Mouse (Mus musculus) small intestine, adult 2 months (tissue): ENCODE measurements around the gene Nectin2.

Experiments
- CTCF ChIP-seq: fragments of 200-500 bp; IDR thresholded peaks from 2 replicates; pipeline ENCODE4 v1.5.1; 2012; ENCODE audit warnings: low read depth, mild to moderate bottlenecking, control low read depth, inconsistent platforms, low read length, moderate library complexity, mixed read lengths; ENCODE audit not compliant: insufficient replicate concordance, insufficient read length; ENCODE audit errors: extremely low read depth
- POLR2A ChIP-seq: fragments of 200-500 bp; IDR thresholded peaks from 2 replicates; pipeline ENCODE4 v1.6.1; 2012; ENCODE audit warnings: low read depth, mild to moderate bottlenecking, control low read depth, inconsistent platforms, low read length, moderate library complexity

- TF ChIP-seq CTCF (no peak), POLR2A (no peak)
These were observed 67.3 kb downstream of the Nectin2 start for GRCm38 (mm10) chr7:19682979-19683378.
